Mouse (Mus musculus) testis, postnatal 14 days (tissue): Measurements from ENCODE around the gene Pde1c.

Experiments
- DNase-seq: peaks from one replicate; pipeline ENCODE4 v3.0.0; 2021; ENCODE audit warnings: low spot score

Gene Pde1c

GRCm38 (mm10) chr6:56331432-56331831, 237.5 kb downstream of the Pde1c start:
- DNase-seq, result no peak

GRCm38 (mm10) chr6:56328103-56328502, 240.8 kb downstream of the Pde1c start:
- no peak for DNase-seq

GRCm38 (mm10) chr6:56322799-56323198, 246.1 kb downstream of the Pde1c start:
- DNase-seq, result peak; percentile 17

GRCm38 (mm10) chr6:56310318-56310717, 258.6 kb downstream of the Pde1c start:
- no peak for DNase-seq

- DNase-seq, result no peak
Observed at GRCm38 (mm10) chr6:56306066-56306465, 262.8 kb downstream of the Pde1c start.

DNA sequence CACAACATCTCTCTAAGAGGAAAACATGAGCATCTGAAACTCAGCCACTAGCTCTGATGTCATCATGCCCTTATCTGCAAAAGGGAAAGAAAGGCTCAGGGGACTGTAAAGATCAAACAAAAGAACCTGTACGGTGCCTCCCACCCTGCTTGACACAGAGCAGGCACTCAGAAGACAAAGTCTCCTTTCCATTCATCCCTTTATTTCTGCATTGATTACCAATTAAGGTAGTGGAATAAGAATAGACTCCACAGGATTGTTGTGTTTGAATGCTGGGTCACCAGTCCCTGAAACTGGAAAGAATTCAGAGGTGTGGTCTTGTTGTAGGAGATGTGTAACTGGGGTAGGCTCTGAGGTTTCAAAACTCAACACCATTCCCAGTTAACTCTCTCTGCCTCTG, 276.7 kb downstream of the Pde1c start:
- no peak for DNase-seq

DNA sequence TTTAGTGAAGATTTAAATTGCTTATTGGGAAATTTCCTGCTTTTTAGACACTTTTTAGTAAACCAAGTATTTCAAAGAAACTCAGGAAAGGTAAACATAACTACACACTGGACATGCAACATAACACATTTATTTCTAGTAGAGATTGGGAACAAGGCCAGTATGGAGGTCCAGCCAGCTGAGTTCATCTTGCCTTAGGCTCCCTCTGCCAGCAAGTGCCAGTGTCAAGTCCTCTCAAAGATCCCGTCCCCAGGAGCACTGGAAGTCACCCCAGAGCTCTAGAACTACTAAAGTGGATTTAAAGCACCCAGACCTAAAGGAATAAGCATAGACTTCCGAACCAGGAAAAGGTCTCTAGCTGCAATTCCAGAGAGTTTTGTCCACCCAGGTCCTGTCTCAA, 279.6 kb downstream of the Pde1c start:
- no peak for DNase-seq

GRCm38 (mm10) chr6:56284821-56285220, 284.1 kb downstream of the Pde1c start:
- no peak for DNase-seq

GRCm38 (mm10) chr6:56275461-56275860, 293.4 kb downstream of the Pde1c start:
- DNase-seq, result no peak

GRCm38 (mm10) chr6:56271741-56272140, 297.2 kb downstream of the Pde1c start:
- no peak for DNase-seq

GRCm38 (mm10) chr6:56264509-56264908, 304.4 kb downstream of the Pde1c start:
- DNase-seq, result no peak

DNA sequence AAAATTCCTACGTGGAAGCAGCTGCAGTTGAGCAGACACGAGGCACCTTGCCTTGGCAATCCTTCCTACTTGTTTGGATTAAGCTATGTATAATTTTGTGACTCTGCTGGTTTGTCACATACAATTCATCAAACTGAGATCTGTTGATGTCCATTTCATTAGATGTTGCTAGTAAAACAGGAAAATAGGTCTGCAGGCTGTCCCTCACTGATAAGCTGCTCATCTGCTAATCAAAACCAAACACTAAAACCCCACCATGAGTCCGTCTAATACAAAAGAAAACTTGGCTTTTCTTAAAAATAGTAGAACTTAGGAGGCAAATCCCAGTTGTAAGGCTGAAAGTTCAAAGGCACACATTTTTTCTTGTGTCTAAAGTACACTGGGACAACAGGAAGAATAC, 308.8 kb downstream of the Pde1c start:
- no peak for DNase-seq

DNA sequence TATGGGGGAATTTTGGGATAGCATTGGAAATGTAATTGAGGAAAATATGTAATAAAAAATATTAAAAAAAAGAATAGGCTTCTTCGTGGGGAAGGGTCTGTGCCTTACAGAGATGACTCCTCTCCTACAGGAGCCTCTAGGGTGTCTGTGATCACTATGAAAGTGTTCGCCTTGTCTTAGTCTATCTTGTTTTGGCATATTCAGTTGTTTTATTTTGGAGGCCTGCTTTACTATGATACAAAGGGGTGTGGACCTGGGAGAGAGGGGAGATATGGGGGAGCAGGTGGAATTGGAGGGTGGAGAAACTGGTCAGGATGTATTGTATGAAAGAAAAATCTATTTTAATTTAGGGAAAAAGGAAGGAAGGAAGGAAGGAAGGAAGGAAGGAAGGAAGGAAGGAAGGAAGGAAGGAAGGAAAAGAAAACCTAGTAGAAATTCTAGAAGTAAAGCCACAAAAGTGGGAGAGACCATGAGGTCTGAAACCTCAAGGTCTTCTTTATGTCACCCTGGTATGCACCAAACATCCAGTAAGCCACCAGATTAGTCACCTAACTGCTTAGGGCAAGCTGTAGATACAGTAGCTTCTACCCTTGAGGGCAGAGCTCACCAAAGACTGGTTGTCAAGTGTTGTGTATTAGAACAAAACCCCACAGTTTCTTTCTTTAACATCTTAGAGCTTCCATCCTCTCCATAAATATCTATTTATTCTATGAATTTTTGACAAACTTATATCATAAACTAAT, 311.2 kb downstream of the Pde1c start:
- DNase-seq, result no peak

DNA sequence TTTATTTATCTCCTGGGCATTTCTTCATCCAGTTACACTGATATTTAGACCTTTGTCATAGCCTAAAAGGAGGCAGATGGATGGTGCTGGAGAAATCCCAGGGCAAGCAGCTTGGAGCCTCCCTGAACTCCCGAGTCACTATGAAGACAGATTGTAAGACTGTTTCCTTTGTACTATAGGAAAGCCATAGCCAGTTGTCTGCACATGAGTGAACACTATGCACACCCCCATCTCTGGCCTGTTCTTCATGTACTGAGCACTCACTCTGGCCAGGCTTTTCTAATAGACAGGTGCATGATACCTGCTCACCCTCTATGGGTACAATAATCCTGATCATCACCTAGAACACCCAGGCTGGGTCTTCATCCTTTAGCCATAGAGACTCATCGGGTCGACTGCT, 318.8 kb downstream of the Pde1c start:
- DNase-seq, result no peak

GRCm38 (mm10) chr6:56191426-56192140, 377.3 kb downstream of the Pde1c start:
- DNase-seq, result no peak

GRCm38 (mm10) chr6:56176485-56176884, 392.4 kb downstream of the Pde1c start:
- no peak for DNase-seq

DNA sequence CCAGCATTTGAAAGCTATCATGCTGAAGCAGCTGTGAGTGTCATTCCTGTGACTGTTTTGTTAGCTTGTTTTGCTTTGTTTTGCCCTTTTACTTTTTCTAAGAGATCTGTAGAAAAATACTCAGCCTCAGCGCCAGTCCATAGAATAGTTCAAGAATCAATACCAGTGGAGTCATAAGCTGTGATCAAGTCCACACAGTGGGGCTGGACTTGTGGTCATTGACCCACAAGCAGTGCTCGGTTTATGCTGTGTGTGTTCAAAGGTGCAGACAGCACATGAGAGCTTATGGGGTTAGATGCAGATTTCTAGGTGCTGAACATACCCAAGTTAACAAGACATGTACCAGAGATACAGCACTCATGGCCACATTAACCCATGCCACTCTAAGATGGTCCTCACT, 396.7 kb downstream of the Pde1c start:
- DNase-seq, result no peak

- DNase-seq, result no peak
Observed at GRCm38 (mm10) chr6:56168736-56169135, 400.2 kb downstream of the Pde1c start.

- DNase-seq, result no peak
Observed at GRCm38 (mm10) chr6:56158217-56158616, 410.7 kb downstream of the Pde1c start.

GRCm38 (mm10) chr6:56156836-56157235, 412.1 kb downstream of the Pde1c start:
- no peak for DNase-seq

DNA sequence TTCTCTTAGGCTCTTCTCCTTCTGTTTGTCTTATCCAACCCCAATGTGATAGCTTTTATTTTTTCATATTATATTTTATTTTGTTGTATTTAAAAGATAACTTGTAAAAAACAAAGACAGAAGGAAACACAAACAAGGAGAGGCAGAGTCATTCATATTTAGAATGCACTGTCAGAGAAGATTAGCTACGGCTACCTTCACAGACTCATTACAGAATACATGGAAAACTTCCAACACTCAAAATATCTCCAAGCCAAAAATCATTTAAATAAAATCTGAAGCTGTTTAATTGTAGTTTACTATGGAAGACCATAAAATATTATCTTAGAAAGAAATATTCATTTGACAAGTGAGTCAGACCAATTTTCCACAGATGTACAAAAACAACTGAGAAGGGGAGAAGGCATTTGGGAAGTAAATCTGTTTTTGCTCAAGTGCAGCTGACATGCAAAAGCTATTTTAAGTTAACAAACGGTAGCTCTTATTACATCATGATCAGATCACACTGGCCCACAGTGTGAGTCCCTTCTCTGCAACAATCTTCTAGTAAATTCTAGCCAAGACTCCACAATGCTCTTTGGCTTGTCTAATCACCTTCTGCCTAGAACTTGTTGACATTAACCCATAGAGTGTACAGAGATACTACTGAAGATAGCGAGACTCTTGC, 438.3 kb downstream of the Pde1c start:
- DNase-seq, result no peak

DNA sequence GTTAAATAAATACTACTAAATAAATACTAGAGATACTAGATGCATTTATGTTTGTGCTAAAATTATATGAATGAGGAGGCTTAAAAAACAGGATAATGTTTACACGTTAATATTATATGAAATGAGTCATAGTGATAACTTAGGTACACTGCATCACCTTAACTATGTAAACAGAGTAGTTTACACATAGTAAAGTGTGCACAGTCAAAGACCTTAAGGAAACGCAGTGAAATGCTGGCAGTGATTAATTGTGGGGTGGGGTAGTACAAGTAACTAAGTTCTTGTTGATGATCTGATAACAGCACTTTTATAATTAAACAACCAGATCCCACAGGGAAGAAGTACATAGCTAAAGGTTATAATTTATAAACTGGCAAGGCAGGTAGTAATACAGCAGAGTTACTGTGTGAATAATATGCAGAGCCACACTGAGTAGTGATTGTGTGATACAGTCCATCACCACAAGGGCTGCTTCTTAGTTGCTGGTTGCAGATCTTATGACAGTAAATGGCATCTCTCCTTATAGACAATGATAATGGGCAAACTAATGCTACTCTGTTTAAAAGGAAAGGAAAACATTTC, 469.3 kb downstream of the Pde1c start:
- DNase-seq, result no peak

DNA sequence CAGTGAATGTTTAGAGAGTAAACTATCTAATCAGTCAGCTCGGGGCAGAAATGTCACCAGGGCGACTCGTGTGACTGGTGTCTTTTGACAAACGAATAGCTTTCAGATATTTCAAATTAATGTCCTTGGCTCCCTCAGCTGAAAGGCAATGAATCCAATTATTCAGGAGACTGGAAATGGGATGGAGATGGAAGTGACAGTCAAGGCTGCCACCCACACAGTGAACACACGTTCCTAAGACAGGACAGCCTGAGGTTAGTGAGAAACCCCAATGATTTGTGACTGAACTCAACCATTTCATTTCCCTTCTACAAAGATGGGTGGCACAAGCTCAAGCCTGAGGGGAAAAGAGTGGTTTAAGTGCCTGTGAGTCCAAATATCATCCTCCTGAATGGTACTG, 470.5 kb downstream of the Pde1c start:
- DNase-seq, result no peak
